Mouse (Mus musculus): ENCODE data around the gene Foxk2. TPM values are rescaled to one million over a fixed set of nuclear protein-coding genes. Genes with fewer than 3 reads are reported as not detected.

Gene Foxk2
- polyA plus RNA-seq, 1 experiment from 2014 or later, result 7.8 TPM

DNA sequence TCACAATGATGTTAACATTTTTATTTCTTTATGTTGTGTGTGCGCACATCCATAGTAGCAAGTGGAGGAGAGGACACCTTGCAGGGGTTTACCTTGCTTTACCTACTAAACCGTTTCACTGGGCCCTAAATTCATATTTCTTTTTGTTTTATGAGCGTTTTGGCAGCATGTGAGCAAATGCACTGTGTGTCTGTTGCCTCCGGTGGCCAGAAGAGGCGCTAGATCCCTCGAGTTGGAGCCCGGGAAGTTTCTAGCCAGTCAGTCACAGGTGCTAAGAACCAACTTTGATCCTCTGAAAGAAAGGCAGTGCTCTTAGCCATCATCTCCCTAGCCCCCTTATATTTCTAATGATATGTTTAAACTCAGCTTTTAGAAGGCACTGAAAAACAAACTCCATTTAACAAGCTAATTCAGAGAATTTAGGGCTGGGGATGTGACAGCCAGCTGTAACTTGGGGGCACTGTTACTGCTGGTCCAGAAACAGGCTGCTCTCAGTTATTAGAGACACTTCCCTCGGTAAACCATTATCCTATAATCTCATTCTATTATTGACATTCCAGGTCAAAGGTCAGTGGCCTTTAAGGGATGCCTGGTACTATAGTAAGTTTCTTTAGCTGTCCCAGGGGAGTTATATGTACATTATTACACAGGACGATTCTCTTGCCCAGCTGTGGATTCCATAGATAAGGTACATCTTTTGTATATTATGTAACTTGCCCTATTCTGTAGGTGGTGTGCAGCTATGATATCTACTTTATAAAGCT is 24.1 kb upstream of the Foxk2 start:
- Histone ChIP-seq H3K4me3 (peak overlapping the region; percentile 87; the same call in 1 of the 2 replicates), H3K9ac (0 out of 2 replicates have a peak overlapping the region, but pooled peaks have one; percentile 79), H3K27me3 (no peaks in the 10 kb centered on the region), H3K4me1 (peaks cover 23% of the 10 kb centered on the region), H3K4me2 (peak overlapping the region; percentile 63; the same call in 1 of the 2 replicates), H3K27ac (peak overlapping the region; percentile 100), H3K9me3 (no peaks in the 10 kb centered on the region), H3K36me3 (peaks cover 6% of the 10 kb centered on the region)
- ATAC-seq (ENCODE audit: borderline replicate concordance, extremely low read depth, low FRiP score, low TSS enrichment), result no peak
- WGBS, result 29% methylated on average over 9 of the region's 9 CpGs

DNA sequence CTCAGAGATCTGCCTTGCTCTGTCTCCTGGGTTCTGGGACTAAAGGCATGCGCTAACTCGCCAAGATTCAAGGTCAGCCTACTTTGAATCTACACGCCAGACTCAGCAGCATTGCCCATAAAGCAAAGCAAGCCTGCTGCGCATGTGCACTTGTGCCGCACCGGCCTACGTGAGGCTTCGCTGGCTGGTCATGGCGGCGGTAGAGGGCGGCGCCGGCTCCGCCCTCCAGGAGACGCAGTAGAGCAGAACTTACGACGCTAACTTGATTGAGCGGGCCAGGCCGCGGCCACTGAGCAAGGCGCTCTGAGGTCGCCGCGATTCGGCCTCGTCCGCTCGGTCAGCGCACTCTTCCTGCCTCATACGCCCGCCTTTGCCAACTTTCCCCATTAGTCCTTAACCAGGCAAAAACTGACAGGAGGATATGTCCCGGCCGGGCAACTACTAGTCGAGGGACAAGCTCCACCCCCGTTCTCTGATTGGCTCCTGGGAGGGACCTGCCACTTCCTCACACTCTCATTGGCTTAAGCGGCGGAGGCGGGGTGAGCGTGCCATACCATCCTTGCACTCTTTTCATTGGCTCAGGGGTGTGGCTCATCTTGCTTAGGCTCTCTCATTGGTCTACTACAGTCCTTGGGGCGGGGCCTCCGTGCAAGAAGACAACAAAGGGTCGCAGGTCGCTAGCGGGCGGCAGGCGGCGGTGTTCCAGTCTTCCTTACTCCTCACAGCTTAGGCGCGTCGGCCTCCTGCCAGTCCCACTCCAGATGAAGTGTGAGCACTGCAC is 23.0 kb upstream of the Foxk2 start, which contains the start of gene Narf:
Narf (plus strand) TSS at position 690 of the 781 bp plus-strand sequence.
- WGBS, result under 1% methylated on average over 50 of the region's 50 CpGs
- Histone ChIP-seq H3K27ac (peak within 1 kb of the TSS; percentile 100), H3K4me1 (peaks cover 23% of the 10 kb centered on the region), H3K9ac (peak within 1 kb of the TSS; percentile 83), H3K4me3 (peak within 1 kb of the TSS; percentile 87), H3K27me3 (no peaks in the 10 kb centered on the region), H3K9me3 (no peaks in the 10 kb centered on the region), H3K4me2 (peak within 1 kb of the TSS; percentile 65), H3K36me3 (peaks cover 13% of the 10 kb centered on the region)
- ATAC-seq (ENCODE audit: borderline replicate concordance, extremely low read depth, low FRiP score, low TSS enrichment), result peak; percentile 100

DNA sequence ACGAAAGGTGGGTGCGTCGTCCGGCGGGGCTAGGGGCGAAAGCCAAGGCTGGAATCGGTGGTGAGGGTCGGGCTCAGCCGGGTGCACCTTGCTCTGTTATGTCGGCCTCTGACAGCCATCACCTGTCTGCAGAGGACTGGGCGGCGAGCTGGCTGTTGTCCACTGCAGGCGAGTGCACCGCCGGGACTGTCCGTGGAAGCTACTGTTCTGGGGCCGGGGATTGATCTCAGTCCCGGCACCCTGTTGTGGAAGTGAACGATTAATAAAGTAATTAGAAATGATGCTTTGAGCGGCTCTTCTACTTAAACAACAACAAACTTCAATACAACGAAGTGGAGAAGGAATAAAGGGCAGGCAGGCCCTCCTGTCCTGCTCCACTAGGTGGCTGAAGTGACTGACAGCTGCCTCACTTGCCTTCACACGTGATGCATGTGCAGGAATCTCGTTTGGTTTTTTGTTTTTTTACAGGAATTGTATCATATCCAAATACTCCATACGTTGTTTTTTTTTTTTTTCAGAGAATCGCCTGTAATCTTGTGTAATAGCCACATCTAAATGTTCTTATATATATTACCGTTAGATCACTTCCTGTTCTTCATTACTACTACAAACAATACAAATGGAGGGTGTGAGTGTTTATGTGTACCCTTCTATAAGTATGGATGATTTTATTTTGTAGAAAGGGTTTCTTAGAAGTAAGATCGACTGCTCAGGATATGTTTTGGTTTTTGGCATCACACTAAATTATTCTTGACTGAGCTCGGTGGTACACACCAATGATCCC is 22.3 kb upstream of the Foxk2 start:
- no peaks in the 10 kb centered on the region for H3K27me3 ChIP-seq
- no peak for ATAC-seq (ENCODE audit: borderline replicate concordance, extremely low read depth, low FRiP score, low TSS enrichment)
- peaks cover 20% of the 10 kb centered on the region for H3K36me3 ChIP-seq
- H3K4me3 ChIP-seq, result peak overlapping the region; percentile 87
- H3K9ac ChIP-seq, result peak overlapping the region; percentile 83
- H3K4me1 ChIP-seq, result peaks cover 23% of the 10 kb centered on the region
- H3K4me2 ChIP-seq, result peak overlapping the region; percentile 65
- H3K9me3 ChIP-seq, result no peaks in the 10 kb centered on the region
- H3K27ac ChIP-seq, result peak overlapping the region; percentile 97
- WGBS, result 2% methylated on average over 28 of the region's 28 CpGs

DNA sequence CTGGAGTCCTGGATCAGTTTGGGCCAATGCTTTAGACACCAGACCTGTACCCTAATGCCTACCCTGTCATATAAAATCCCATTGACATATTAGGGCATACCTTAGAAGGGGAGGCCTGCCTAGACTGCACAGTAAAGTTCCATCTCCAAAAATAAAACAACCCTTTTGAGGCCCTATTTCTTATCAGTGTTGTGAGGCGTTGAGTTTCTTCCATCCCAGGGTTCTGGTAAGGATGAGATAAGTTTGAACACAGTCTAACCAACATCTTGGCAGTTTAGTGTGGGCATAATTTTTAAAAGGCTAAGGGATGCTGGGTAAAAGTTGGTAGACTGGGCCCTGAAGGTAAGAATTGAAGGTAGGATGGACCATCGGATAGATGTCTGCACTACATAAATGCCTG is 20.1 kb upstream of the Foxk2 start:
- ATAC-seq (ENCODE audit: borderline replicate concordance, extremely low read depth, low FRiP score, low TSS enrichment), result no peak
- peaks cover 20% of the 10 kb centered on the region for H3K4me1 ChIP-seq
- H3K27me3 ChIP-seq, result no peaks in the 10 kb centered on the region
- H3K4me2 ChIP-seq, result no peak overlapping the region
- no peaks in the 10 kb centered on the region for H3K9me3 ChIP-seq
- peaks cover 40% of the 10 kb centered on the region for H3K36me3 ChIP-seq
- H3K9ac ChIP-seq, result no peak overlapping the region
- WGBS, result 88% methylated on average over 2 of the region's 2 CpGs
- H3K27ac ChIP-seq, result no peak overlapping the region
- H3K4me3 ChIP-seq, result no peak overlapping the region

DNA sequence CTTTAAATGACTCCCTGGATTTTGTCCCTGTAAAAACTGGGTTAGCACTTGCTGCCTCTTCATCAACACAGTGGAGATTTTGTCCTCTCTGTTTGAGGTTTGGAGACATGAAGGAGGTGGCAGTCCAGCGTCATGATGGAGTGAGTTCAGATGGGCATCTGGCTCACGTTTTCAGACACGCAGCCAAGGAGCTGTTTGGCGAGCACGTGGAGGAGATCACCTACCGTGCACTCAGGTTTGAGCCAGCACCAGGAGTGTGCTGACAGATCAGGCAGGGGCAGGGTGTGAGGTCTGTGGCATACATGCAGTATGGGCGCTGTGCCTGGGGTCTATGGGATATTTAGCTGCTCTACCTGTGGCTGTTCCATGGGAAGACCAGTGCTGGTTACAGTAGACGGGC is 9.6 kb upstream of the Foxk2 start:
- Histone ChIP-seq H3K9me3 (no peaks in the 10 kb centered on the region), H3K36me3 (peaks cover 93% of the 10 kb centered on the region), H3K4me3 (no peak overlapping the region), H3K9ac (no peak overlapping the region), H3K27ac (no peak overlapping the region), H3K27me3 (no peaks in the 10 kb centered on the region), H3K4me2 (no peak overlapping the region), H3K4me1 (no peaks in the 10 kb centered on the region)
- no peak for ATAC-seq (ENCODE audit: borderline replicate concordance, extremely low read depth, low FRiP score, low TSS enrichment)
- WGBS, result 84% methylated on average over 8 of the region's 8 CpGs

DNA sequence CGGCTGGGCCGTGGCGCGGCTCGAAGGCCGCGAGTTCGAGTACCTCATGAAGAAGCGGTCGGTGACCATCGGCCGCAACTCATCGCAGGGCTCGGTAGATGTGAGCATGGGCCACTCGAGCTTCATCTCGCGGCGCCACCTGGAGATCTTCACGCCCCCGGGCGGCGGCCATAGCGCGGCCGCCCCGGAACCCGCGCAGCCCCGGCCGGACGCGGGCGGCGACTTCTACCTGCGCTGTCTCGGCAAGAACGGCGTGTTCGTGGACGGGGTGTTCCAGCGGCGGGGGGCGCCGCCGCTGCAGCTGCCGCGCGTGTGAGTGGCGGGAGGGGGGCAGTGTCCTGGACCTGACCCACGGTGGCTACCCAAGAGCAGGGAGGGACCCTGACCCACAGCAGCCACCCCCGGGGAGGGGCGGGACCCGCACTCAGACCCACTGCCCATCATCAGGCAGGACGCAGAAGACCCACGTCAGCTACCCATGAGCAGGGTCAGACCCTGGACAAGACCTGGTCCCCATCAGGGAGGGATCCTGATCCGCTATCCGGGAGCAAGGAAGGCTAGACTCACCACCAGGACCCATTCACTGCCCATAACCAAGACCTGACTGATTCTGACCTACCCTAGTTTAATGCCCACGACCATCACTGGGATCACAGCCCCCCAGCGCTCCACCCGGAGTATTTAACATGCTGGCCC is 569 bp downstream of the Foxk2 start:
- Histone ChIP-seq H3K27me3 (no peaks in the 10 kb centered on the region), H3K9ac (peak overlapping the region; percentile 81), H3K27ac (peak overlapping the region; percentile 66), H3K4me2 (peak overlapping the region; percentile 88), H3K4me1 (peaks cover 20% of the 10 kb centered on the region), H3K4me3 (peak overlapping the region; percentile 83), H3K36me3 (peaks cover 31% of the 10 kb centered on the region), H3K9me3 (no peaks in the 10 kb centered on the region)
- WGBS, result under 1% methylated on average over 59 of the region's 60 CpGs
- ATAC-seq (ENCODE audit: borderline replicate concordance, extremely low read depth, low FRiP score, low TSS enrichment), result peak; percentile 32

DNA sequence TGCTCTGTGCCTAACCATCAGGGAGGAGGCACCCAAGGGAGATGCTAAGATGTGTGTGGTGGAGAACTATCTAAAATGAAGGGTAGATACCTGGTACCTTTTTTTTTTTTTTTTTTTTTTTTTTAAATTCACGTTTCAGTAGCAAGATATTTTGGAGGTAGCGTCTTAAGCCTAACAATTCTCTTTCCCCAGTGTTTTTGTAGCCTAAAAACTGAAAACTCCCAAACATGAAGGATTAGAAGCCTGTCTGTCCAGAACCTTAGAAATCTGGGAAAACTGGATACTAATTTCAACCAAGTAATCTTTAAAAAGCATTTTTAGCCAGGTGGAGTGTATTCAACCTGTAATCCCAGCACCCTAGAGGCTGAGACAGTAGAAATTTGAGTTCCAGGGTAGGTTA is 1.3 kb downstream of the Foxk2 start:
- Histone ChIP-seq H3K27ac (no peak overlapping the region), H3K4me1 (peaks cover 20% of the 10 kb centered on the region), H3K36me3 (peaks cover 25% of the 10 kb centered on the region), H3K4me2 (peak overlapping the region; percentile 88), H3K9me3 (no peaks in the 10 kb centered on the region), H3K4me3 (peak overlapping the region; percentile 83), H3K9ac (peak overlapping the region; percentile 81), H3K27me3 (no peaks in the 10 kb centered on the region)
- ATAC-seq (ENCODE audit: borderline replicate concordance, extremely low read depth, low FRiP score, low TSS enrichment), result no peak
- WGBS, result 43% methylated on average over 2 of the region's 2 CpGs

DNA sequence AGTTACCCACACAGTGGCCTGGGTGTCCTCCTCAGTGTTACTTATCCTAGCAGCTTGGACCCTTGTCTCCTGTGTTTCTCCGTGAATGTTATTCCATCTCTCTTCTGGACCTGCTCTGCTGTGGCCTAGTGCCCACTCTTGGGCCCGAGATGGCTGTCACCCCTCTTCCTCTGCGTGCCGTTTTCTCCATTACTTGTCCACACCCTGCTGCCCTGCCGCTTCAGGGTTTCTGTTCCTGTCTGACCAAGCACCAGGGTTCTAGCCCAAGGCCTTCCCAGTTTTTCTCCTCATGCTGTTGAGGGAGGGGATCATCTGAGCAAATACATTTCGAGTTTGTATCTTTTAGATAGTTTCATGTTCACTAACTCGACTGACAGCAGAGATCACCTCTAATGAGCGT is 17.7 kb downstream of the Foxk2 start:
- Histone ChIP-seq H3K27me3 (no peaks in the 10 kb centered on the region), H3K27ac (no peak overlapping the region), H3K4me1 (no peaks in the 10 kb centered on the region), H3K4me2 (no peak overlapping the region), H3K9ac (no peak overlapping the region), H3K4me3 (no peak overlapping the region), H3K9me3 (no peaks in the 10 kb centered on the region), H3K36me3 (0 out of 2 replicates have a peak, but pooled peaks cover 5% of the 10 kb centered on the region)
- no peak for ATAC-seq (ENCODE audit: borderline replicate concordance, extremely low read depth, low FRiP score, low TSS enrichment)
- WGBS, result 86% methylated on average over 8 of the region's 8 CpGs

DNA sequence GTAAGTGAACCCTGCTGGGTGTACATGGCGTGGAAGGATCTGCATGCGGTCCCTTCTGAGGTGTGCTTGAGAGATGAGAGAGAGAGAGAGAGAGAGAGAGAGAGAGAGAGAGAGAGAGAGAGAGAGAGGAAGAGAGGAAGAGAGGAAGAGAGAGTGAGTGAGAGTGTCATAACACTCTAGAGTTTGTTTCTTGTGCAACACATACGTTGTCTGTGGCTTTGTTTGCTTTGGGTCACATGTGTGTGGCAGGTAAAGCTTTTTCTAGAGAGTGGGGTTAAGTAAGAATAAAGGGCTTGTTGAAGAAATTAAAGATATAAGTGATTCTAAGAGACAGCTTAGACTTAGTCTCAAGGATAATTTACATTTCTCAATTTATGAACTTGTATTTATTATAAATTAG is 18.2 kb downstream of the Foxk2 start:
- H3K4me3 ChIP-seq, result no peak overlapping the region
- ATAC-seq (ENCODE audit: borderline replicate concordance, extremely low read depth, low FRiP score, low TSS enrichment), result no peak
- no peak overlapping the region for H3K9ac ChIP-seq
- no peak overlapping the region for H3K4me2 ChIP-seq
- 0 out of 2 replicates have a peak, but pooled peaks cover 2% of the 10 kb centered on the region for H3K36me3 ChIP-seq
- no peaks in the 10 kb centered on the region for H3K27me3 ChIP-seq
- WGBS, result 76% methylated on average over 3 of the region's 3 CpGs
- H3K4me1 ChIP-seq, result no peaks in the 10 kb centered on the region
- no peaks in the 10 kb centered on the region for H3K9me3 ChIP-seq
- no peak overlapping the region for H3K27ac ChIP-seq

DNA sequence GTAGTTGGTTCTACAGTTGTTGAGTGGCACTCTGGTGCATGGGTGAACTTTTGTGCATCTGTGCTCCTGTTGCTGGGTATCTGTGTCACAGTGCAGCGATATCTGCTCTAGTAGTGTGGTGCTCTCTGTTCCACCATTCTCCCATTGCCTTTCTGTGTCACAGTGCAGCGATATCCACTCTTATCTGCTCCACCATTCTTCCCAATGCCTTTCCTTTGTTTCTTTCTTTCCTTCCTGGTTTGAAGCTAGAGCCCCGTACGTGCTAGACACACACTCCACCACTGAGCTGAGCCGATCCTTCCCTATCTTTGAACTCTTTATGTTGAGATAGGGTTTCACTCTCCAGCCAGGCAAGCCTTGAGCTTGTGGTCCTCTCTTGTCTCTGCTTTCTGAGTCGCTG is 23.1 kb downstream of the Foxk2 start:
- H3K27me3 ChIP-seq, result no peaks in the 10 kb centered on the region
- peaks cover 27% of the 10 kb centered on the region for H3K36me3 ChIP-seq
- no peaks in the 10 kb centered on the region for H3K4me1 ChIP-seq
- ATAC-seq (ENCODE audit: borderline replicate concordance, extremely low read depth, low FRiP score, low TSS enrichment), result no peak
- no peaks in the 10 kb centered on the region for H3K9me3 ChIP-seq
- no peak overlapping the region for H3K27ac ChIP-seq
- 56% methylated on average over 6 of the region's 6 CpGs for WGBS
- no peak overlapping the region for H3K9ac ChIP-seq
- no peak overlapping the region for H3K4me2 ChIP-seq
- no peak overlapping the region for H3K4me3 ChIP-seq

DNA sequence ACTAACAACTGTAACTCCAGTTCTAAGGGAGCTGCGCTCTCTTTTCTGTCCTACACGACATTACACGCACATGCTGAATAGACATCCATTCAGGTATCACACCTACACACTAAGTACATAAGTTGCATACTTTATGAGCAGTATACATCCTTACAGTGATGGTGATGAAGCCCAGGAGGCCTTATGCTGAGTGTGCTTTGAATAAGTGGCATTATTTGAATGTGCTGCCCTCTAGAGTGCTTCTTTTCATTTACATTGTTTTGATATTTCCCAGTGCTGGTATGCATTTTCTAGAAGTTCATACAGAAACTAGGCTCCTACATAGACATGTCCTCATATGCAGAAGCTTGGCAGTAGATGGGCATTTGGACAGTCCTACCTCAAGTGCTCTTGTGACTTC is 30.1 kb downstream of the Foxk2 start:
- Histone ChIP-seq H3K27ac (no peak overlapping the region), H3K36me3 (peaks cover 82% of the 10 kb centered on the region), H3K9ac (no peak overlapping the region), H3K27me3 (no peaks in the 10 kb centered on the region), H3K4me3 (no peak overlapping the region), H3K9me3 (no peaks in the 10 kb centered on the region), H3K4me1 (no peaks in the 10 kb centered on the region), H3K4me2 (no peak overlapping the region)
- no peak for ATAC-seq (ENCODE audit: borderline replicate concordance, extremely low read depth, low FRiP score, low TSS enrichment)
- WGBS, result 88% methylated on average over 3 of the region's 3 CpGs

Data from lung, embryonic 15.5 days (tissue).